Mouse (Mus musculus) neural tube, embryonic 10.5 days (tissue): ENCODE measurements at regions not wholly inside any gene's neighbourhood (a gene's known extent, or its start where the extent isn't known, plus 50 kb on each side); places are given as distances from the start of the nearest gene placed in this dataset.

Experiments used
- DNase-seq: peaks from one replicate; pipeline ENCODE4 v3.0.0-alpha.2; 2017; ENCODE audit warnings: low spot score; ENCODE audit errors: extremely low spot score

DNA sequence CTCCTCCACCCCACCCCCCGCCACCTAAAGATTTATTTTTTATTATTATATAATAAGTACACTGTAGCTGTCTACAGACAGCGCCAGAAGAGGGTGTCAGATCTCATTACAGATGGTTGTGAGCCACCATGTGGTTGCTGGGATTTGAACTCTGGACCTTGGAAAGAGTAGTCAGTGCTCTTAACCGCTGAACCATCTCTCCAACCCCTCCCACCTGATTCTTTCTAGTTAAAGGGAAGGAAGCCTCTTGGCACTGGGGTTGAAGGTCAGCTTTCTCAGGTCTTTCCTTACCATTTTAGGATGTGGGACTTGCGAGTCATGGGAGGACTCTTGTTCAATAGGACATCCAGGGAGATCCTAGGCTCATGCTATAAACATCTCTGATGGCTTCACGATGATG lies 54.7 kb downstream of the Hes1 start:
- DNase-seq = no peak

DNA sequence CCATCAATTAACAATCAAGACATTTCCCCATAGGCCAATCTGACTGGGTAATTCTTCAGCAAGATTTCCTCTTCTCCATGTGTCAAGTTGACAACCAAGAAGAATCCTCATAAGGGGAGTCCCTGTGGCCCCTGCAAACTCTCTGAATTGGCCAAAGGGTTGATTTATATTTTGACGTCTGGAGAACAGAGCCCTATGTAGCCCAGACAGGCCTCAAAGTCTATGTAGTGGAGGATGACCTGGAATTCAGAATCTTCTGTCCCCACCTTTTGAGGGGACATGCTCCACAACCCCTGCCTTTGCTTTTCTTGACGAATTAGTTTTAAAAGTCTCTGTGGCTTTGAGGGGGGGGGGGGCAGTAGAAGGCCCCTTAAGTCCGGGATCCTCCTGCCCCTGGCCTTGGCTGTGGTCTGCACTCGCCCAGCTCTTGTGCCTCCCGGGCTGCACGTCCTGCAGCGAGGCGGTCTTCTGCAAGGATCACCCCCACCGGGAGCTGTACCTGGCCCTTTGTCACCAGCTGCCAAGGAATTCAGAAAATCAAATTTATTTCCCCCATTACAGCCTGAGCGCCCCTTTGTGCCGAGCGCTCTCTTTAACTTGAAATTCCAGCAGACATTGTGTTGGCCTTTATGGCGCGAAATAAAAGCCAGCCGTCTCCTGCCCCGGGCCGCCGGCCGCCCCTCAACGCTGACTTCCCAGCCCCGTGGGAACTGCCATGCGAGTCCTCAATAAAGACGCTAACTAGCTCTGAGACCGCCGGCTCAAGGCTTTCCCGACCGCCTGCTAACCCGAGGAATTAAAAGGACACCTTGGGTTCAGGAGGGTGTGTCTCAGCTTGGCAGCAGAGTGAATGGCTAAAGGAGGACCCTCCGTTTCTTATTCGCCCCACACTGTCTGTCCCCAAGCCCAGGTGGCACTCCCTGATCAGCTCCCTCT lies 56.4 kb downstream of the Hes1 start:
- DNase-seq = peak; percentile 69

DNA sequence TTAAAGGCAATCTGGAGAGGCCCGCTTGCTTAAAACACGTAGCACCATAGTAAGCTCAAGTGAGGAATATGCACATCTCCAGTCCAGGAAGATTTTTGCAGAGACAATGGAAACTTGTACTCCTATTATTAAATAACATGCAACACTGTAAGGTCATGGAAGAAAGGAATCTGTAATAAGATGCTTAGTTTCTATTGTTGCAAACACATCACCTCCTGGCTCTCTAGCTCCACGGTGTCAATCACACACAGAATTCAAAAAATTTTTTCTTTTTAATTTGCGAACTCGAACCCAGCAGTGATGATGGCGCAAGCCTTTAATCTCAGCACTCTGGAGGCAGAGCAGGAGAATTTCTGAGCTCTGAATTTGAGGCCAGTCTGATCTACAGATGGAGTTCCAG lies 57.4 kb downstream of the Hes1 start:
- no peak for DNase-seq

DNA sequence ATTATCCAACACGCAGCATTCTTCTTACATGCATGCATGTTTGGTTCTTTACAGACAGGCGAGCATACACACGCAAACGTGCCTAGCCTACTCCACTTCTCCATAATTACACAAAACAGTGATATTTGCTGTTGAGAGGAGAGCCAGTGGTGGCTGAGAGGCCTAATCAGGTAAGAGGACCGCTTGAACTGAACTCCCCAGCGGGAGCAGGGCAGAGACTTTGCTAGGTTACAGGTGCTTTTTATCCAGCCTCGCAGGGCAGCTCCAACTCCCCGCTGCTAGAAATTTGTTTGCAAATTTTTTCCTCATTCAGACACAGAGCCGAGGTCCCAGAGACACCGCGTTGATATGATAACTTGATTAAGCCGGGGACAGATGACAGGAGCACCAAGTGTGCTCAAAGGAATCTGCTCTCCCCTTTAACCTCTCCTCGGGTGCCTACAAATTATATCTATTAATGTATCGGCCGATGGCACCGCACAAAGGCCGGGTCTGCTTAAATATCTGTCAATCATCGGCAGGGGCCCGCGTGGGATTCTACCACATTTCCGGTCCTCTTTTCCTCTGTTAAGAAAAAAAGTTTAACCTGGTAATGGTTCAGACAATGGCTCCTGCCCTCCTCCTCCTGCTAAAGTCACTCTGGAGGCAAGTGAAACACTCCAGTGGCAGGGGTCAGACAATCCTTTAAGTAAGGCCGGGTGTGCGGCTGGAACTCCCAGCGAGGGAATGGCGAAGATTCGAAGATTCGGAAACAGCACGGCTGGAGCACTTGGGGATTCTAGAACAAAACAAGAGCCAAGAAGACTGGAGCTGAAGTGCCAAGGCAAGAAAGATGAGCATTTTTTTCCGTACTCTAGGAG lies 58.3 kb downstream of the Hes1 start:
- DNase-seq = peak; percentile 49

DNA sequence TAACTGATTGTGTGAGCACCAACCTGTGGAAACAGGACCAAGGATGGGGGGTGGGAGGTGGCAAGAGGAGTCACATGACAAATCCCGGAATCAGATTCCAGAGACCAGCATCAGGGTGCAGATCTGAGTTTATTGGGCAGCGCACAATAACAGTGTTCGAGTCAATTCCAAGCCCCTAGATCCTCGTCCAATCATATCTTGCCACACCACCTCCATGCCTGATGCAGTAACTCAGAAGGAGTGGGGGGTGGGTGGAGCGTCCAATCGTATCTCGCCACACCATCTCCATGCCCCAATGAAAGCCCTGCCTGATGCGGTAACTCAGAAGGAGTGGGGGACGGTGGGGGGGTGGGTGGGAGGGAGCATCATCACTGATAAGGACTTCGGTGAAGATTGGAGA lies 62.8 kb downstream of the Hes1 start:
- no peak for DNase-seq

DNA sequence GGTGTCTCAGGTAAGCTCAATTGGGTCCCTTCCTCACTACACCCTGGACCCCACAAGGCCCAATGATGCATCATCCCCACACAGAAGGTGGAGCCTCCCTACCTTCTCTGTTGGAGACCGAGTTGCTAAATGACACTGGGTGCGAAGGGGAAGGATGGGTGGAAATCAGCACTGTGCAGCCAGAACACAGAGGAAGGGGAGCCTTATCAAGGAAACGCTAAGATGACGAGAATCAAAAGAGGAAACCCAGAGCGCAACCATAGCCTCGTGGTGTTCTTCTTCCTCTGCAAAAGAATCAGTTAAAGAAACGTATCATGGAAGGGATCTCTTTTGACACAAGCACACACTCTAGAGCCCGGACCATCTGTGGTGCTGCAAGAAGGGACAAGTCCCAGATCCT lies 64.6 kb downstream of the Hes1 start:
- DNase-seq = no peak

DNA sequence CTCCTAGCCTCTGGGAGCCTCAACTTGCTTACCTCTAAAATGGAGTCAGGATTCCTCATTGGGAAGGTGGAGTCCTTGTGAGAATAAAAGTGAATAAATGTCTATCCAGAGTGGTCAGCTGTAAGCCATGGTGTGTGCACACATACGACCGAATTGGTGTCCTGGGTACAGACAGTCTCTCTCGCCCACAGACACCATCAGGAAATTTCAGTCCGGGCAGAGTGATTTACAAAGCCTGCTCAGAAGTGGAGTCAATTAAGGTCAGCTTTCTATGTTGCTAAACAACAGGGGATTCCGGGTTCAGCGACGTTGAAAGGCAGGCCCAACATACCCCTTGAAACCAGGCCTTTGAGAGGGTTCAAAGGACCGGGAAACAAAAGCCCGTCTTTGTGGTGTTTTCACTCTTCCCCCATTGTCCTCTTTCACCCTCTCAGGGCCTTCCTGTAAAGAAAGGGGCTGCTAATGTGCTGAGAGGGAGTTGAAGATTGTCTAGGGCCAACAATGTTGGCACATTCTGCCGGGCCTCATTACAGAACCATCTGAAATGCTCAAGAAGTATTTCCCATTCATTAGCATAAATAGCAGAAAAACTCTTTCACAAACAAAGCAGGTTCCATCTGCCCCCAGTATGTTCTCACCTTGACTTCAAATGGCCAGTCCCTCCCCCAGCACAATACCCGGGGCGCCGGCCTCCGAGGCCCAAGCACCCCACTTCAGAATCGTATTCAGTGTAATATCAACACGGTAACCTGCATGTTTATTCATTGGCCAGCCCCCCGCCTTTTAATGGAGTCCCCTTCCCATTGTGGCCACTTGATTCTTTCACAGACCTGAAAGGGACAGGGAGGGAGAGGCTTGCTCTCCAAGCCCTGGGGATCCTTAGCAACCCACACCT lies 65.3 kb downstream of the Hes1 start:
- peak; percentile 67 for DNase-seq

DNA sequence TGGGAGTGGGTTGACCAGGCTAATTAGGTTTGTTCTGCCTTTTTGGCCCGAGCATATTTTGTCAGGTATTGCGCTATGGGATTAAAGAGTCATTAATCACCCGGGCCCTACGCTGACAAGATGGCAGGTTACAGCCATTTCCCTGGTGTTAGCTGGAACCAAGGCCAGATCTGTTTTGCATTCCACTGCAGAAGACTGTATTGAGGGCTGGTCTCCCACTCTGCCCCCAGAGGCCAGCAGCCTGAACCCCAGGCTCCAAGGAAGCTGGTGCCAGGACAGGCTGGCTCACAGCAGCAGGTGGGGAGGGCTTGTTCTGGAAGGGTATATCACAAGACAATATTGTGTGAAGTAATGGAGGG lies 65.9 kb downstream of the Hes1 start:
- no peak for DNase-seq

DNA sequence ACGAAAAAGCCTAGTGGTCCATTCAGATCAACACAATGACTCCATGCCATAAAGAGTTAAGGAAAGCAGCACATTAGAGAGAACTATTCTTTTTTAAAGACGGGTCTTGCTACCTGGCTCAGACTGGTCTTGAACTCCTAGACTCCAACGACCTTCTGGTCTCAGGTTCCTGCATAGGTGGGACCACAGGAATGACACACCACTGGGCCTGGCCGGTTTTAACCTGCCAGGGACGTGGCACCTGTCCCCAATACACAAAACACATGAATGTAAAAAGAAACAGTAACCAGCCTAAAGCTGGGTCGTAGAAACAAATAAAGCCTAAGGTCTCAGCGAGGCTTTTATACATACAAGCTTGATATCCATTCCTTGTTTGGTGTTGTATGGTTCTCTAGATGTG lies 67.9 kb downstream of the Hes1 start:
- no peak for DNase-seq

DNA sequence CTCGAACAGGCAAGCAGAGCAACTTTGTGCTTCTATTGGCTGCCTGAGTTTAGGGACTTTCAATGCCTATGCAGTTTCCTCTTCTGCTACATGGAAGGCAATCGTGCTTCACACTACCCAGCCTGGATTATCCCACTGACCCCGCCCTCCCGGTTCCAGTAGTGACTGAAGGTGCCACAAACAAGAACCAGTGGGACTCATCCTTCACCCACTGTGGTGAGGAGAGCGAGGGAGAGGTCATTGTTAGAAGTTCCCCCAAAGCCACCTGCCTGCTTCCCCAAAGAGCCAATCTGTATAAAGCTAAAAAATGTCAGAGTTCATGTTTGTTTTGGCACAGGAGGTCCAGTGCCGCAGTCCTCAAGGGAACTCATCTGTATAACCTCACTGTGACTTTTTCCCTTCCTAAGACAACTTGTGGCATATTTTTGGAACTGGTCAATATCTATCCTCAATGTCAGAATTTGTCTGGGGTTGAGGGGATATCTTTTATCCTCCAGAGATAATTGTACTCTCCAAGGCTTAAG lies 70.5 kb downstream of the Hes1 start:
- DNase-seq = no peak

DNA sequence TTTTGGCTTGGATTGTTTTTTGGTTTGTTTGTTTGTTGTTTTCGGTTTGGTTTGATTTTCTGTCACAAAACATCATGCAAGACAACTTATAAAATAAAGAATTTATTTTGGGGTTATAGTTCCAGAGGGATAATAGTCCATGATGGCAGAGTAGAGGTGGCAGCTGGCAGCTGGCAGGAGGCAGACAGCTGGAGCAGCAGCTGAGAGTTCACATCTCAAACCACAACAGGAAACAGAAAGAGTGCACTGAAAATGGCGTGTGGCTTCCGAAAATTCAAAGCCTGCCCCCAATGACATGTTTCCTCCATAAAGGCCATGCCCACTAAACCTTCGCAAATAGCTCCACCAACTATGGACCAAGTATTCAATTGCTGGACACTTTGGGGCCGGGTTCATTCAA lies 72.7 kb downstream of the Hes1 start:
- no peak for DNase-seq

DNA sequence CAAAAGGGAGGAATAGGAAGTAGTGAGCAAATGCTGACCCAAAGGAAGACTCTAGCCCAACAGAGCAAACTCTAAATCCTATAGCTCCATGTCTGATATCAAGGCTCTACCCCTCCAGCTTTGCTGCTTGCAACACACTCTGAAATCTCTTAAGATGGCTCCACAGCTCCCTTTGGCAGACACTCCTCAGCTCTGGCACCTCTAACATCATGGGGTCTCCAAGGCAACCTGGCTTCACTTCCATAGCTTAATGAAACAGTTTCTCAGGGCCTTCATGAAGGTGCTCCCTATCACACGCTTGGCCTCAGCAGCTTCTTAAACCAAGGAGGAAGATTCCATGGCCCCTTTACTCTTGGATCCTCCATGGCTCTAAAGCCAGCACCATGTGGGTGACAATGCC lies 73.6 kb downstream of the Hes1 start:
- no peak for DNase-seq

DNA sequence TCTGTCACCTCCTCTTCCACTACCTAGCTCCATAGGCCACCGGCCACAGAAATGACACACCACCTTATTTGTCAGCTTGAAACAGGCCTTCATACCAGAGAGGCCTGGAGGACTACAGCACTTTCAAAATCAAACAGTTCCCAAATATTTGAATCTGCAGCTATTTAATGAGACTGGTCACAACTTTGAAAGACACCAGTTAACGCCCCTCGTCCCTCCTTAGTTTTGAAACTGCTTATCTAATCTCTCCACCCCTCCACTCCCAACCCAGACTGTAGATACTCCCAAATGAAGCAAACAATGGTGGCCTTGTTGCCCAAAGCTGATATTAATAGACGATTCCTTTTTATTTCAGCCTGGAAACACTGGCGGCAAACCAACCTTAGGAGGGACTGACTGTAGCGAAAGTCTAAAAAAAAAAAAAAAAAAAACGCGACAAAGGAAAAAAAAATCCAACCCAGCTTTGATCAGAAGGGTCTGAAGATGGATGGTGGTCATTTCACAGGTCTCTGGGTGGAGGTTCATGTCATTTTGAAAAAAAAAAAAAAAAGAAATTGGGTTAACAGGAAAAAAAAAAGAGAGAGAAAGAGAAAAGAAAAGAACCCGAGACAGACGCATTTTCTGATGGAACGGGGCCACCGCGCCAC lies 80.8 kb downstream of the Hes1 start:
- DNase-seq = no peak

DNA sequence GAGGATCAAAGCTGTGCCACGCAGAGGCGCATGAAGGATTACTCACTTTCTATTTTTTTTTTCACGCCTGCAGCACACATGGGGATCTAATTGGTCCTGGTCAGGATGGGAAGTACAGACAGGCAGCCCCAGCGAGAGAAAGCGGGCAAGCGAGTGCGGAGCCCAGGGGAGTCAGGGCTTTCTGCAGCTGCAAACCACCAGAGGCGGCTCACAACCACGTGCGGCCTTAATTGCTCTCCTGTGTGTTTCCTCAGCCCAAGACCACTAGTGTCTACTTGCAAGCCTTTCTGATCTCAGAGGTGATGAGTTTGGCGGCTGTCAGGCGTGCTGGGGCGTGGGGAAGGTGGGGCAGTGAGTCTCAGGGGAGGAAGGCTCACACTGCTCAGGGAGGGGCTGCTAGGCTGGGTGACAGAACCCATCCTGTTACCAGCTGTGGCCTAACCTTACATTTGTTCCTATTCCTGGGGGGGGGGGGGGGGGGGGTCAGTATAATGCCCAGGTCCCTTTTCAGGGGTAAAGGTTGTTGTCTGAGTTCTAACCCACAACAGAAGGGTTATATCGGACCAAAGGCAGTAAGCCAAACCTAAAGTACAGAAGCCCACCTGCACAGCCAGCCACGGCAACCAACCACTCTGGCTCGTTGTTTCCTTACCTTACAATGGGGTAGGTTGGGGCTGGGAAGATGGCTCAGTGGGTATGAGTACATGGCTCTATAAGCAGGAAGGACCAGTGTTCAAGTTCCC lies 81.5 kb downstream of the Hes1 start:
- peak; percentile 66 for DNase-seq

DNA sequence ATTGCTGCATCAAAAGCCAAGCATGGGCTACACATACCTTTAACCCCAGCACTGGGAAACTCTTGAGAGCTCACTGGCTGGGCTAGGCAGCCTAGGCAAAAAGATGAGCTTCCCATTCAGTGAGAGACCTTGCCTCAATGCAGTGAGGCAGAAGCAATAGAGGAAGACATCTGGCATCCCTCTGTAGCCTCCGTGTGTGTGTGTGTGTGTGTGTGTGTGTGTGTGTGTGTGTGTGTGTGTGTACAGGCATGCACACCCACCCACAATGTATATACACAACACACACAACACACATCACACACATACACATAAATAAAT lies 82.0 kb downstream of the Hes1 start:
- DNase-seq = no peak

DNA sequence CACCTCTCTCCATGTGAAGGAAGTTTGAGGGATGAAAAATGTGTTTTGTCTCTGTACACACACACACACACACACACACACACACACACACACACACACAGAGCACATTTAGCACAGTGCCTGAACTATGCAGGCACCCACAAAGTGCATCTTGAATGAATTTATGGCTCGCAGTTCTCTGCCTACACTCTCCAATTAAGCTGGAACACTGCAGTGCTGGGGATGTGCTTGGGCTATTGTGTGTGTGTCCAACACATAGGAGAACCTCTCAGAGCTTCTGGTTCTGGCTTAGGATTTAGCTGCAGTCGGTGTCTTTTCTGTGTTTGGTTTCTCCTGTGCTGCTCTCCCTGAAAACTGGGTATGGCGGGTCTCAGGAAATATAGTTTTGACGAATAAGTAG lies 83.1 kb downstream of the Hes1 start:
- DNase-seq = no peak

DNA sequence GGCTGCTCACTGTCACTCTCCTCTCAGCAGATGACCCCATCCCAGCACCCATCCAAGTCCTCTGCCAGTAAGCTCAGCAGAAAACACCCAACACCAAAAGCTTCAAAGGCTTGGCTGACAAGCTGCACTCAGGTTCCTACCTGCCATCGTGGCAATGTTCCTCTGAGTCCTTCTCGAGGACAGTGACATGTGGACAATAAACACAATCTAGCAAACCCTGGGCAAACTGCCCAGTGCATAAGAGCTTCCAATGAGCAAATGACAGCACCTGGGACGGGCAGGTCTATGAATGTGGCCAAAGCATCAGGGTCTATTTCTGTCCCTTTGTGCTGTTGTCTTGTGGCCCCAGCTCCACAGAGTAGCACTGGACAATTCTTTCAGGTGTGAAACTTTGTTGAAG lies 86.9 kb downstream of the Hes1 start:
- DNase-seq = no peak

DNA sequence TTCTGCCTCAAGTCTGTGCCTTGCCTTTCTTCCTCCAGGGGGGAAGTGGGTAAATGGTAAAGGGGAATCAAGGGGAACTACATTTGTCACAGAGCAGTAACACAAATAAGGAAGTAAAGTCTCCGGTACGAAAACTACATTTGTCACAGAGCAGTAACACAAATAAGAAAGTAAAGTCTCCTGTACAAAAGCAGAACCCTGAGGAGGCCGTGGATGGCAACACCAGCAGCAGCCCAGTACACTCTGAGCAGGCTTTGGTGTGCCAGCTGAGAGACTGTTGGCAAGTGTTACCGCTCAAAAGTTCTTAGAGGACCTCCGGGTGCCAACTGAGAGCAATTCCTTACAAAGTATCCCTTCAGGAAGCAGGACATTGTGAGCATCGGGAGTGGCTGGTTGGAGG lies 90.9 kb downstream of the Hes1 start:
- DNase-seq = no peak

DNA sequence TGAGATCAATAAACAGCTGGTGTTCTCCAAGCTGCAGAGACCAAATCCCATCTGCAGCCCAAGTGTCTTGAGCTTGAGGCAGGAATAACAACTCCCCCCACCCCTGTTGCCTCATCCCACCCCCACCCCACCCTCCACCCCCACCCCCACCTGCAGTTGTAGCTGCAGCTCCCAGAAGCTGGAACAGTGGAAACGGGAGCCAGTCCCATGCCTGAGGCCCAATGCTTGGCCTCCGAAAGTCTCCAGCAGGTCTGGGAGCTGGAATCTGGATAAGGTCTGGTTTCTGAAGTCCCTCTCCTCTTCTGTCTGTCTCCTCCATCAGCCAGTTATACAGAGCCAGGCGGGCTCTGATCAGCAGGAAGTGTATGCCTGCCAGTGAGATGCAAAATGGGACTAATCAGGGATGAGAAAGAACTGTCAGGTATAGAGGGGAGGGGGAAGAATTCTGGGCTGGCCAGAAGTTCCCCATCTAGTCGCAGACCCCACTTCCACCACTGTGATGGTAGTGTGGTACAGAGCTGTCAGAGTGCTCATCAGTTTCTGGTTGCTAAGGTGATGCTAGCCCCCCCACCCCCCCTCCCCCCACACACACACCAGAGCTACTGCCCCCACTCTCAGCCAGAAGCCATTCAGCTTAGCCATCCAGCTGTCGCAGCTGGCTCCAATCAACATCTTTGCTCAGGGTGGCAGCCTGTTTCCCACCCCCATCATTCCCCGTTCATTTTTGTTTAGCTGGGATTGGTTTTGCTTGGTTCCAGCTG lies 91.5 kb downstream of the Hes1 start:
- peak; percentile 51 for DNase-seq

DNA sequence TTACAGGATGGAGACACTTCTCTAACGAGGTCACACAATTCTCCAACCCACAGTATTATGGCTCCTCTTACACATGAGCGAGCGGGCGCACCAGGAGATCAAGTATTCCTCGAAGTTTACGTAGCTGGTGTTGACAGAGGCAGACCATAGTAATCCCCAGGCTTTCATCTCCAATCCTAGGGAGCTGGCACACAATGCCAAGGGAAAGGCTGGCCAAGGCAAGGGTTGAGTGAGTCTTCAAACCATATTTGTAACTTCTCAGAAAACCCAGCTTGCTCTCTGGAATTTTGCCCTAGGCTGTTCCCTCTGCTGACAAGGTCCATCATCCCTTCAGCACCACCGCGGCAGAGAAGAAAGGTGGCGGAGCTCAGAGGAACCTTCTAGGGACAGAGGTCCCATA lies 94.0 kb downstream of the Hes1 start:
- DNase-seq = no peak
